Mouse (Mus musculus): ENCODE data around the gene Cisd1. TPM values are rescaled to one million over a fixed set of nuclear protein-coding genes. Genes with fewer than 3 reads are reported as not detected.

The Cisd1 gene
- polyA plus RNA-seq, 1 experiment from 2014 or later = 217 TPM

GRCm38 (mm10) chr10:71284511-71285125 lies 60.1 kb downstream of the Cisd1 start:
- Histone ChIP-seq H3K4me1 (ENCODE audit: control insufficient read depth in 2 of 2, insufficient read depth in 2 of 2, low read length in 2 of 2) (peaks cover 6 to 19% of the 10 kb centered on the region in 2 experiments), H3K27ac (replicated peaks in 1 of 2; ENCODE audit: control insufficient read depth in 1 of 2, insufficient read depth in 1 of 2, low read depth in 2 of 2, low read length in 2 of 2) (peak overlapping the region; percentile 48 to 77), H3K9me3 (ENCODE audit: control insufficient read depth, low read length) (no peaks in the 10 kb centered on the region), H3K27me3 (ENCODE audit: control insufficient read depth, insufficient read depth, low read length) (peaks cover 6% of the 10 kb centered on the region; the same call in 1 of the 2 replicates), H3K4me3 (ENCODE audit: control insufficient read depth in 1 of 2, insufficient read depth in 1 of 2, low read depth in 1 of 2, low read length in 2 of 2) (peak overlapping the region; percentile 71 to 99), H3K36me3 (ENCODE audit: control insufficient read depth, insufficient read depth, low read length) (no peaks in the 10 kb centered on the region; the same call in 1 of the 2 replicates), H3K4me2 (ENCODE audit: low read length) (peak overlapping the region; percentile 78), H3K9ac (ENCODE audit: low read length) (peak overlapping the region; percentile 93)
- under 1% methylated on average over 41 of the region's 41 CpGs for WGBS
- ATAC-seq (ENCODE audit: insufficient number of reproducible peaks, insufficient read depth, low FRiP score, low read depth) = peak; percentile 42

GRCm38 (mm10) chr10:71284131-71284510 lies 60.6 kb downstream of the Cisd1 start:
- H3K36me3 ChIP-seq (ENCODE audit: control insufficient read depth, insufficient read depth, low read length) = no peaks in the 10 kb centered on the region; the same call in 1 of the 2 replicates
- peak overlapping the region; percentile 48 to 77; a peak in 2 of 4 replicates for H3K27ac ChIP-seq (replicated peaks in 1 of 2; ENCODE audit: control insufficient read depth in 1 of 2, insufficient read depth in 1 of 2, low read depth in 2 of 2, low read length in 2 of 2)
- 17% methylated on average over 8 of the region's 8 CpGs for WGBS
- no peak for ATAC-seq (ENCODE audit: insufficient number of reproducible peaks, insufficient read depth, low FRiP score, low read depth)
- H3K4me3 ChIP-seq (ENCODE audit: control insufficient read depth in 1 of 2, insufficient read depth in 1 of 2, low read depth in 1 of 2, low read length in 2 of 2) = peak overlapping the region; percentile 71 to 99
- peaks cover 6 to 19% of the 10 kb centered on the region in 2 experiments for H3K4me1 ChIP-seq (ENCODE audit: control insufficient read depth in 2 of 2, insufficient read depth in 2 of 2, low read length in 2 of 2)
- H3K27me3 ChIP-seq (ENCODE audit: control insufficient read depth, insufficient read depth, low read length) = peaks cover 6% of the 10 kb centered on the region; the same call in 1 of the 2 replicates
- H3K9me3 ChIP-seq (ENCODE audit: control insufficient read depth, low read length) = no peaks in the 10 kb centered on the region
- peak overlapping the region; percentile 93 for H3K9ac ChIP-seq (ENCODE audit: low read length)
- H3K4me2 ChIP-seq (ENCODE audit: low read length) = peak overlapping the region; percentile 78

Other genes with a start within 250 kb of the Cisd1 start
- gene Bicc1, start 185.3 kb downstream of the Cisd1 start, polyA plus RNA-seq (2014; fragmentation: Nextera tagmentation; extraction: Ambion mirVana) = 24.7 and 25.9 TPM in 2 replicates
- gene Tfam, start 106.7 kb downstream of the Cisd1 start, polyA plus RNA-seq (2014; fragmentation: Nextera tagmentation; extraction: Ambion mirVana) = 39.7 and 49.9 TPM in 2 replicates
- gene Ube2d1, start 59.7 kb downstream of the Cisd1 start, polyA plus RNA-seq (2014; fragmentation: Nextera tagmentation; extraction: Ambion mirVana) = 74.3 and 74.4 TPM in 2 replicates
- 8.7 and 8.8 TPM in 2 replicates for gene Ipmk, start 2.8 kb upstream of the Cisd1 start, polyA plus RNA-seq (2014; fragmentation: Nextera tagmentation; extraction: Ambion mirVana)

All from heart, embryonic 14.5 days (tissue).